ENCODE assay signal across 22 mouse cellular contexts in the genomic region with DNA sequence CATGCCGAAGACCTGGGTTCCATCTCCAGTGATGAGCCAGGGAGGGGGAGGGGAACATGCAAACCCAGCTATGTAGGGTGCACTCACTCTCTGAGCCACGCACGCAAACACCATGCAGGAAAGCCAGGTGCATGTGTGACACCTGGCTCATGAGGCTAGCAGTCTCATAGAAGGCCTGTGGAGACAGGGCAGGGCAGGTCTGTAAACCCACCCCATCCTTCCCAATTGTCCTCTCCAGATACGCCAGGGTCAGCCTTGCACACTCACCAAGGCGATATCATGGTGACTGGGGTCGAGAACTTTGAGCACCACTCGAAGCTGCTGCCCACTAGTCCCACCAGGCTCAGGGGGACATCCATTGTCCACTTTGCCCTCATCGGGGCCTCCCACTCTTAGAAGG. TPM values are rescaled to one million over a fixed set of nuclear protein-coding genes. Genes with fewer than 3 reads are reported as not detected.
A peak's percentile ranks its signal among the peaks of the same experiment; 100 is the strongest.
DNase-seq lines count a peak whose midpoint lies in the region; ATAC-seq and TF ChIP-seq lines count a peak whose summit lies in the region.
"Had no signal": no experiment of that assay in that cellular context is flagged by ENCODE, and none has a peak within 500 bp of the region (broad histone marks: within the 10 kb centered on the region; RNA-seq: fewer than 3 reads in every experiment).

No protein-coding gene starts in this region.

- H3K79me2 ChIP-seq in MEL (ENCODE audit: control insufficient read depth, insufficient read depth, low read length, poor library complexity): no peaks in the 10 kb centered on the region

- no peak for TF ChIP-seq POLR2A in MEL (IDR thresholded peaks at IDR 0.05; ENCODE audit: control insufficient read depth in 1 of 2, insufficient read depth in 1 of 2, low read depth in 1 of 2, low read length in 2 of 2, poor library complexity in 1 of 2)

- no peaks in the 10 kb centered on the region; the same call in 1 of the 2 replicates for H3K27me3 ChIP-seq in heart, embryonic 10.5 days (ENCODE audit: insufficient read depth, poor library complexity, severe bottlenecking)
- no peaks in the 10 kb centered on the region for H3K27me3 ChIP-seq in heart, embryonic 12.5 days (replicated peaks)
- H3K27me3 ChIP-seq in MEL (ENCODE audit: control insufficient read depth in 1 of 2, insufficient read depth in 2 of 2, low read length in 2 of 2): no peaks in the 10 kb centered on the region
- H3K27me3 ChIP-seq: CH12.LX, Patski had no signal

- ATAC-seq in heart, embryonic 12.5 days (ENCODE audit: insufficient number of reproducible peaks, low FRiP score): no peak
- ATAC-seq: activated CD4-positive, CD25-positive, alpha-beta regulatory T cell, adult 4 months; CD4-positive, CD25-positive, alpha-beta regulatory T cell, adult 4 months; Patski had no signal

- no peak for TF ChIP-seq EP300 in MEL (IDR thresholded peaks at IDR 0.05; ENCODE audit: low read depth in 1 of 2, low read length in 2 of 2)

- no peaks in the 10 kb centered on the region for H3K9me3 ChIP-seq in heart, embryonic 10.5 days
- H3K9me3 ChIP-seq in heart, embryonic 12.5 days (replicated peaks): no peaks in the 10 kb centered on the region
- no peaks in the 10 kb centered on the region for H3K9me3 ChIP-seq in MEL (replicated peaks; ENCODE audit: insufficient read depth, low read length)
- H3K9me3 ChIP-seq: G1E had no signal

- H3K4me2 ChIP-seq in heart, embryonic 12.5 days: no peak overlapping the region

- H3K36me3 ChIP-seq in heart, embryonic 10.5 days: peaks cover 7% of the 10 kb centered on the region; the same call in 1 of the 2 replicates
- H3K36me3 ChIP-seq in heart, embryonic 12.5 days: peaks cover 21% of the 10 kb centered on the region
- peaks cover 0 to 3% of the 10 kb centered on the region in 2 experiments; a peak in 1 of 4 replicates for H3K36me3 ChIP-seq in MEL (ENCODE audit: control insufficient read depth in 1 of 2, insufficient read depth in 2 of 2, low read length in 2 of 2)

- peak; percentile 84 for DNase-seq in heart, adult 11 months
- no peak for DNase-seq in heart, adult 9 months (ENCODE audit: low spot score in 2 of 2)
- DNase-seq in heart, embryonic 10.5 days (ENCODE audit: low spot score): no peak
- DNase-seq in MEL (ENCODE audit: low read depth, low spot score): no peak
- DNase-seq in right cerebral cortex, adult 2 months (ENCODE audit: low spot score in 2 of 2): no peak
- DNase-seq: adrenal gland, adult 2 months; adrenal gland, adult 8-10 months; adrenal gland, postnatal 10 days; adrenal gland, postnatal 14 days; adrenal gland, postnatal 25 days; adrenal gland, postnatal 36 days; B cell, adult 2 months; cerebellum, adult 11 months; cerebellum, adult 11-12 months; cerebellum, adult 18-20 months; cerebellum, adult 2 months had no signal

- 0 out of 2 replicates have a peak overlapping the region, but pooled peaks have one; percentile 29 for H3K27ac ChIP-seq in heart, embryonic 10.5 days
- H3K27ac ChIP-seq in heart, embryonic 12.5 days (ENCODE audit: poor library complexity, severe bottlenecking): no peak overlapping the region
- H3K27ac ChIP-seq in MEL (ENCODE audit: control insufficient read depth, low read depth, low read length): no peak overlapping the region

- 88% methylated on average over 8 of the region's 8 CpGs for WGBS in heart, embryonic 10.5 days
- WGBS in heart, embryonic 12.5 days: 87% methylated on average over 8 of the region's 8 CpGs

- no peak for TF ChIP-seq RAD21 in MEL (IDR thresholded peaks at IDR 0.05; ENCODE audit: low read depth, low read length)

- no peak overlapping the region for H3K9ac ChIP-seq in heart, embryonic 12.5 days
- no peak overlapping the region for H3K9ac ChIP-seq in MEL (ENCODE audit: control insufficient read depth, low read depth, low read length, poor library complexity, severe bottlenecking)

- H3K4me3 ChIP-seq in heart, embryonic 10.5 days: no peak overlapping the region
- H3K4me3 ChIP-seq in heart, embryonic 12.5 days: no peak overlapping the region
- no peak overlapping the region for H3K4me3 ChIP-seq in MEL (ENCODE audit: control insufficient read depth in 1 of 2, insufficient read depth in 1 of 2, low read depth in 2 of 2, low read length in 2 of 2)

- 0 out of 2 replicates have a peak, but pooled peaks cover 4% of the 10 kb centered on the region for H3K4me1 ChIP-seq in heart, embryonic 10.5 days
- no peaks in the 10 kb centered on the region for H3K4me1 ChIP-seq in heart, embryonic 12.5 days (replicated peaks)
- no peaks in the 10 kb centered on the region for H3K4me1 ChIP-seq in MEL (ENCODE audit: control insufficient read depth in 1 of 2, insufficient read depth in 2 of 2, low read length in 2 of 2)

- no peak for TF ChIP-seq CTCF in MEL (IDR thresholded peaks at IDR 0.05 in 2 of 3, conservative IDR thresholded peaks at IDR 0.05 in 1 of 3; ENCODE audit: control insufficient read depth in 1 of 3, insufficient read depth in 1 of 3, low read depth in 2 of 3, low read length in 3 of 3, poor library complexity in 1 of 3, severe bottlenecking in 1 of 3)

TF ChIP-seq in MEL, 35 proteins besides CTCF, POLR2A, EP300 and RAD21:
- no peak for TF ChIP-seq JUND (IDR thresholded peaks at IDR 0.05; ENCODE audit: low read depth, low read length)
- TF ChIP-seq POLR2AphosphoS5 (IDR thresholded peaks at IDR 0.05; ENCODE audit: borderline replicate concordance, low read depth, low read length): 0 out of 2 replicates have a peak, but pooled peaks have one; percentile 52
TF ChIP-seq in MEL: peak in this region for 1.

RNA-seq across cellular contexts. Expression of a gene that starts 15.9 kb away (rescaled TPM):
- polyA plus RNA-seq in heart, embryonic 10.5 days (2016; fragmentation: Nextera tagmentation; extraction: Ambion mirVana): 12.6 and 16.5 TPM in 2 replicates
- polyA plus RNA-seq in heart, embryonic 12.5 days (2016; fragmentation: Nextera tagmentation; extraction: Ambion mirVana): 15.3 and 17.5 TPM in 2 replicates
- total RNA-seq in MEL (2012; rRNA removed): 43.8 and 45.6 TPM in 2 replicates
- 10 to 100 TPM in 1 of 2 experiments, not detected in 1; 63.3 TPM for polyA plus RNA-seq in MEL (2012; ENCODE audit: insufficient read depth in 1 of 2, insufficient read length in 2 of 2, low read depth in 1 of 2, low replicate concordance in 2 of 2, missing spikeins in 1 of 2)

RNA-seq across cellular contexts. Expression of a gene that starts 23.3 kb away (rescaled TPM):
- 76.7 and 83.9 TPM in 2 replicates for polyA plus RNA-seq in heart, embryonic 10.5 days (2016; fragmentation: Nextera tagmentation; extraction: Ambion mirVana)
- 62.9 and 67.7 TPM in 2 replicates for polyA plus RNA-seq in heart, embryonic 12.5 days (2016; fragmentation: Nextera tagmentation; extraction: Ambion mirVana)
- 50.0 and 60.1 TPM in 2 replicates for total RNA-seq in MEL (2012; rRNA removed)
- 100 to 1,000 TPM in 1 of 2 experiments, not detected in 1; 291 TPM for polyA plus RNA-seq in MEL (2012; ENCODE audit: insufficient read depth in 1 of 2, insufficient read length in 2 of 2, low read depth in 1 of 2, low replicate concordance in 2 of 2, missing spikeins in 1 of 2)

RNA-seq across cellular contexts. Expression of a gene that starts 23.3 kb away (rescaled TPM):
- polyA plus RNA-seq in heart, embryonic 10.5 days (2016; fragmentation: Nextera tagmentation; extraction: Ambion mirVana): 3.2 and 3.4 TPM in 2 replicates
- polyA plus RNA-seq in heart, embryonic 12.5 days (2016; fragmentation: Nextera tagmentation; extraction: Ambion mirVana): 1.8 and 2.0 TPM in 2 replicates
- total RNA-seq in MEL (2012; rRNA removed): 42.1 and 47.8 TPM in 2 replicates
- polyA plus RNA-seq in MEL (2012; ENCODE audit: insufficient read depth in 1 of 2, insufficient read length in 2 of 2, low read depth in 1 of 2, low replicate concordance in 2 of 2, missing spikeins in 1 of 2): 100 to 1,000 TPM in 1 of 2 experiments, 10 to 100 TPM in 1; 38.9 to 191 TPM

RNA-seq across cellular contexts. Expression of a gene that starts 34.7 kb away (rescaled TPM):
- 286 and 333 TPM in 2 replicates for polyA plus RNA-seq in heart, embryonic 10.5 days (2016; fragmentation: Nextera tagmentation; extraction: Ambion mirVana)
- 232 and 241 TPM in 2 replicates for polyA plus RNA-seq in heart, embryonic 12.5 days (2016; fragmentation: Nextera tagmentation; extraction: Ambion mirVana)
- total RNA-seq in MEL (2012; rRNA removed): 751 and 779 TPM in 2 replicates
- polyA plus RNA-seq in MEL (2012; ENCODE audit: insufficient read depth in 1 of 2, insufficient read length in 2 of 2, low read depth in 1 of 2, low replicate concordance in 2 of 2, missing spikeins in 1 of 2): 1,000 to 10,000 TPM in 1 of 2 experiments, 100 to 1,000 TPM in 1; 914 to 1,631 TPM

RNA-seq across cellular contexts. Expression of a gene that starts 41.7 kb away (rescaled TPM):
- polyA plus RNA-seq in heart, embryonic 10.5 days (2016; fragmentation: Nextera tagmentation; extraction: Ambion mirVana): 64.6 and 79.5 TPM in 2 replicates
- polyA plus RNA-seq in heart, embryonic 12.5 days (2016; fragmentation: Nextera tagmentation; extraction: Ambion mirVana): 44.2 and 47.7 TPM in 2 replicates
- total RNA-seq in MEL (2012; rRNA removed): 198 and 247 TPM in 2 replicates
- polyA plus RNA-seq in MEL (2012; ENCODE audit: insufficient read depth in 1 of 2, insufficient read length in 2 of 2, low read depth in 1 of 2, low replicate concordance in 2 of 2, missing spikeins in 1 of 2): 100 to 1,000 TPM; 305 to 361 TPM
